Mouse (Mus musculus): ENCODE measurements around the gene Pgc.
A peak's percentile ranks its signal among the peaks of the same experiment; 100 is the strongest.

Pgc gene

GRCm38 (mm10) chr17:47707961-47708360, 18.7 kb upstream of the Pgc start:
- no peak for DNase-seq (ENCODE audit: low read depth, low spot score)

GRCm38 (mm10) chr17:47708972-47709371, 17.7 kb upstream of the Pgc start:
- no peak for DNase-seq (ENCODE audit: low read depth, low spot score)

- DNase-seq (ENCODE audit: low read depth, low spot score) = no peak
These were observed 16.6 kb upstream of the Pgc start for GRCm38 (mm10) chr17:47710036-47710435.

GRCm38 (mm10) chr17:47711883-47712282, 14.8 kb upstream of the Pgc start:
- DNase-seq (ENCODE audit: low read depth, low spot score) = no peak

- DNase-seq (ENCODE audit: low read depth, low spot score) = no peak
These were observed 13.6 kb upstream of the Pgc start for GRCm38 (mm10) chr17:47712889-47713571.

GRCm38 (mm10) chr17:47715037-47715436, 11.6 kb upstream of the Pgc start:
- no peak for DNase-seq (ENCODE audit: low read depth, low spot score)

GRCm38 (mm10) chr17:47721183-47721582, 5.5 kb upstream of the Pgc start:
- no peak for DNase-seq (ENCODE audit: low read depth, low spot score)

- no peak for DNase-seq (ENCODE audit: low read depth, low spot score)
These were observed 4.3 kb downstream of the Pgc start for GRCm38 (mm10) chr17:47730633-47731575.

- no peak for DNase-seq (ENCODE audit: low read depth, low spot score)
These were observed 9.0 kb downstream of the Pgc start for GRCm38 (mm10) chr17:47735553-47736100.

- peak; percentile 94 for DNase-seq (ENCODE audit: low read depth, low spot score)
These were observed 10.2 kb downstream of the Pgc start, which contains the start of gene Tfeb for GRCm38 (mm10) chr17:47736856-47737255. TSS of gene Tfeb (plus strand) at chr17:47737030.

- peak; percentile 80 for DNase-seq (ENCODE audit: low read depth, low spot score)
These were observed 10.8 kb downstream of the Pgc start for GRCm38 (mm10) chr17:47737271-47738065.

GRCm38 (mm10) chr17:47738066-47738878, 11.6 kb downstream of the Pgc start:
- DNase-seq (ENCODE audit: low read depth, low spot score) = peak; percentile 72

- peak; percentile 82 for DNase-seq (ENCODE audit: low read depth, low spot score)
These were observed 12.5 kb downstream of the Pgc start for GRCm38 (mm10) chr17:47738879-47739798.

- peak; percentile 33 for DNase-seq (ENCODE audit: low read depth, low spot score)
These were observed 13.5 kb downstream of the Pgc start for GRCm38 (mm10) chr17:47740186-47740585.

- DNase-seq (ENCODE audit: low read depth, low spot score) = peak; percentile 47
These were observed 16.5 kb downstream of the Pgc start for GRCm38 (mm10) chr17:47742991-47743734.

- DNase-seq (ENCODE audit: low read depth, low spot score) = no peak
These were observed 17.4 kb downstream of the Pgc start for GRCm38 (mm10) chr17:47744086-47744485.

GRCm38 (mm10) chr17:47744746-47745368, 18.2 kb downstream of the Pgc start:
- peak; percentile 37 for DNase-seq (ENCODE audit: low read depth, low spot score)

- DNase-seq (ENCODE audit: low read depth, low spot score) = no peak
These were observed 22.3 kb downstream of the Pgc start for GRCm38 (mm10) chr17:47748791-47749553.

Data from CD4-positive helper T cell, adult 2 months (primary cell).